In the genomic region with DNA sequence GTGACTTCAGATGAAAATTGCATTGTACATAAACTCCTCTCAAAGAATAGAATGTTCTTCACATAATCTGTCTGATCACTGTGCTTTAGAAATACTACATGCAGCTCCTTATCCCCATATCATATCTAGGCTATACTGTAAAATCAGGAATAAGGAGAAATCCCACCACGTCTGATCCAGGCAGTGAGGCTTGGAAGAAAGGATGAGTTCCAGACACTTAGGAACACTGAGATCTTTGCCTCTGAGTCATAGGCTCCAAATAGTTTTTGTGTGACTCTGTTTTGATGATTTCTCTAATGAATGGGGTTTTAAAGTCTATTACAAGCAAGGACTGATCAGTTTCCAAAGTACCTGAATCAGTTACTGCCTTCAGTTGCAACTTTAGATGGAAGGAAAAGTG, we compare ENCODE assay signal across 18 mouse cellular contexts.
"Had no signal": no experiment of that assay in that cellular context is flagged by ENCODE, and none has a peak within 500 bp of the region (broad histone marks: within the 10 kb centered on the region; RNA-seq: fewer than 3 reads in every experiment).

No protein-coding gene starts in this region.

- ATAC-seq: liver, postnatal 0 days; lung, postnatal 0 days; midbrain, embryonic 13.5 days; midbrain, embryonic 15.5 days had no signal

- H3K4me1 ChIP-seq: lung, embryonic 15.5 days; megakaryocyte, embryonic 14.5 days; midbrain, embryonic 13.5 days; midbrain, embryonic 15.5 days; neural tube, embryonic 12.5 days had no signal

- DNase-seq: liver, postnatal 0 days; lung, adult 2 months; lung, postnatal 14 days; lung, postnatal 36 days; right cerebral cortex, postnatal 25 days; right cerebral cortex, postnatal 4 days; spleen, adult 18-20 months; thymus, adult 18-20 months; thymus, postnatal 14 days; thymus, postnatal 36 days had no signal

- H3K27ac ChIP-seq: lung, embryonic 15.5 days; macrophage; midbrain, embryonic 13.5 days; midbrain, embryonic 15.5 days; neural tube, embryonic 12.5 days had no signal

- H3K4me2 ChIP-seq: lung, embryonic 15.5 days; midbrain, embryonic 11.5 days; midbrain, embryonic 13.5 days; midbrain, embryonic 15.5 days; neural tube, embryonic 12.5 days had no signal

- H3K4me3 ChIP-seq: lung, embryonic 15.5 days; megakaryocyte, embryonic 14.5 days; midbrain, embryonic 13.5 days; midbrain, embryonic 15.5 days; neural tube, embryonic 12.5 days had no signal

- H3K9me3 ChIP-seq: lung, embryonic 15.5 days; megakaryocyte, embryonic 14.5 days; midbrain, embryonic 13.5 days; midbrain, embryonic 15.5 days; neural tube, embryonic 12.5 days had no signal

- H3K36me3 ChIP-seq: lung, embryonic 15.5 days; midbrain, embryonic 13.5 days; midbrain, embryonic 15.5 days; neural tube, embryonic 12.5 days had no signal

- H3K9ac ChIP-seq: liver, postnatal 0 days; lung, embryonic 15.5 days; midbrain, embryonic 13.5 days; midbrain, embryonic 15.5 days; neural tube, embryonic 12.5 days had no signal

- H3K27me3 ChIP-seq: lung, embryonic 15.5 days; megakaryocyte, embryonic 14.5 days; midbrain, embryonic 13.5 days; midbrain, embryonic 15.5 days; neural tube, embryonic 12.5 days had no signal
